Mouse (Mus musculus) gastrocnemius, adult 2 months (tissue): ENCODE data around the gene Vmn2r112. TPM values are rescaled to one million over a fixed set of nuclear protein-coding genes. Genes with fewer than 3 reads are reported as not detected.
"Not testable (repeated sequence)": the region's sequence is repeated elsewhere in the genome, so short reads cannot be mapped to it uniquely, and the experiment has no call there.

Experiments used
- DNase-seq: peaks from one replicate; pipeline ENCODE4 v3.0.0; 2022
- H3K27ac ChIP-seq: fragments of 200-600 bp; 2 replicates; pipeline ENCODE4 v1.8.1; 2022; ENCODE audit warnings: mild to moderate bottlenecking
- H3K4me3 ChIP-seq: fragments of 200-600 bp; 2 replicates; pipeline ENCODE4 v1.8.1; 2022; ENCODE audit warnings: mild to moderate bottlenecking, moderate library complexity
- CTCF ChIP-seq: fragments of 200-600 bp; IDR thresholded peaks from 2 replicates; pipeline ENCODE4 v1.8.1; 2022; ENCODE audit warnings: antibody characterized with exemption, mild to moderate bottlenecking, moderate library complexity
- intact Hi-C: fragments of 180-260 bp; cut with DNase I; formaldehyde crosslinking; loops from one replicate; pipeline ENCODE4 v1.15.1; 2025
- long read RNA-seq, 2 experiments: library from polyadenylated mRNA; stranded (forward); transcript quantifications; one replicate each; pipeline ENCODE4 v2.0.0; 2021
- total RNA-seq, 2 experiments: library from RNA; stranded (reverse); gene quantifications; 2 replicates each; pipeline ENCODE4 v1.2.3; 2021

Gene Vmn2r112
- not detected for total RNA-seq
- long read RNA-seq, experiment 1, result 0 reads
- long read RNA-seq, experiment 2, result 0 reads

DNA sequence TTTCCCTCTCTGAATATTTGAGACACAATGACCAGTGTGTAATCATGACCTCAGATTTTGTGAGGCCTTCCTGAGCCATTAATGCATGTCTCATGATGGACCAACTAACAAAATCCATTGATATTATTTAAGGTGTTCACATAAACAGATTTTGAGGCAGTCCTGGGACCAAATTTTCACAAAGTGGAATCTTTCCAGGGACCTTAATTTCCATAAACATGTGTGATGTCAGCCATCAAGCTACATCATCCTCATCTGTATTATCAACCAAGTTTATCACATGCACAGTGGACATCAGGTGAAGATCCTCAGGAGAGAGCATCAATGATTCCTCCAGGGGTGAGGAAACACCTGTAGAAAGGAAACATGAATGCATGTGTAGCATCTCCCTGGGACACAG, at the start of gene Vmn2r112:
Gene Vmn2r112 (plus strand): TSS at position 301 of the 400 bp plus-strand sequence.
- H3K4me3 ChIP-seq, intact Hi-C loops, H3K27ac ChIP-seq, DNase-seq: not testable (repeated sequence)

DNA sequence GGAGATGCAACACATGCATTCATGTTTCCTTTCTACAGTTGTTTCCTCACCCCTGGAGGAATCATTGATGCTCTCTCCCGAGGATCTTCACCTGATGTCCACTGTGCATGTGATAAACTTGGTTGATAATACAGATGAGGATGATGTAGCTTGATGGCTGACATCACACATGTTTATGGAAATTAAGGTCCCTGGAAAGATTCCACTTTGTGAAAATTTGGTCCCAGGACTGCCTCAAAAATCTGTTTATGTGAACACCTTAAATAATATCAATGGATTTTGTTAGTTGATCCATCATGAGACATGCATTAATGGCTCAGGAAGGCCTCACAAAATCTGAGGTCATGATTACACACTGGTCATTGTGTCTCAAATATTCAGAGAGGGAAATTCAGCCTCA, 27.4 kb upstream of the Vmn2r112 start, which contains the start of gene Vmn2r111:
Gene Vmn2r111 (minus strand): TSS at position 101 of the 400 bp plus-strand sequence.
- H3K4me3 ChIP-seq, DNase-seq, intact Hi-C loops, H3K27ac ChIP-seq: not testable (repeated sequence)

DNA sequence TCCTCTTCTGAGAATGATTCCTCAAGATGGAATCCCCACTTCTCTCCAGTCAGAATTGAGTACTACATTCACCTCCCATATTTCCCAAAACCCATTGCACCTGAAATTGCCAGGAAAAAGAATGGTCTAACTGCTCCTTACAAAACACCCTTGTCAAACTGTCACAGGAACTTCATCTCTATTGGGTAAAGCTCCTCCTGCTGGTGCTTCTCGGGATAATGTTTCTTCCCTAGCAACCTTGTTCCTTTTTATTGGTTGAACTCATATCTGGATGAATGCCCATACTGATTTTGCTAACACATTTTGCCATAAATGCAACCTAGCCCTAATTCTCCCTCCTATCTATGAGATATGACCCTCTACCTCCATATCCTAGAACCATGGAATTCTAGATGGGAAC, 29.9 kb downstream of the Vmn2r112 start:
- DNase-seq, result no peak
- Histone ChIP-seq H3K4me3 (no peak overlapping the region), H3K27ac (no peak overlapping the region)
- intact Hi-C loops, result no loop called here
- TF ChIP-seq CTCF, result no peak

Other genes with a start within 250 kb of the Vmn2r112 start
- gene Zfp944, start 239.6 kb upstream of the Vmn2r112 start, total RNA-seq, result 1 to 10 TPM; 4.3 to 5.6 TPM
- gene Zfp758, start 239.5 kb upstream of the Vmn2r112 start, total RNA-seq, result 1 to 10 TPM; 8.4 to 8.6 TPM
- 1 to 10 TPM; 4.3 to 4.5 TPM for gene Zfp946, start 176.7 kb upstream of the Vmn2r112 start, total RNA-seq
- not detected for gene Vmn2r111, start 27.5 kb upstream of the Vmn2r112 start, total RNA-seq